Mouse (Mus musculus): ENCODE data around the gene Olfr676. TPM values are rescaled to one million over a fixed set of nuclear protein-coding genes. Genes with fewer than 3 reads are reported as not detected.
"Not testable (repeated sequence)": the region's sequence is repeated elsewhere in the genome, so short reads cannot be mapped to it uniquely, and the experiment has no call there.

The Olfr676 gene
- not detected in 2 replicates for polyA plus RNA-seq (2016; fragmentation: Nextera tagmentation; extraction: Ambion mirVana)

GRCm38 (mm10) chr7:105032398-105032797 lies at the start of gene Olfr676:
Gene Olfr676 (plus strand): TSS chr7:105032698.
- no peak within 1 kb of the TSS for H3K27ac ChIP-seq
- no peaks in the 10 kb centered on the region for H3K9me3 ChIP-seq (replicated peaks)
- H3K4me1 ChIP-seq = no peaks in the 10 kb centered on the region
- H3K36me3 ChIP-seq = no peaks in the 10 kb centered on the region
- DNase-seq (ENCODE audit: low spot score) = no peak
- H3K4me3 ChIP-seq = no peak within 1 kb of the TSS
- no peaks in the 10 kb centered on the region for H3K27me3 ChIP-seq (ENCODE audit: low read depth, poor library complexity, severe bottlenecking)

- no peak within 1 kb of the TSS for H3K4me3 ChIP-seq
- H3K27ac ChIP-seq = no peak within 1 kb of the TSS
- H3K4me1 ChIP-seq = no peaks in the 10 kb centered on the region
- H3K9me3 ChIP-seq (replicated peaks) = no peaks in the 10 kb centered on the region
- no peak for DNase-seq (ENCODE audit: low spot score)
- H3K36me3 ChIP-seq = no peaks in the 10 kb centered on the region
- H3K27me3 ChIP-seq (ENCODE audit: low read depth, poor library complexity, severe bottlenecking) = no peaks in the 10 kb centered on the region
These were observed 30.6 kb upstream of the Olfr676 start, which contains the start of gene Olfr672 for GRCm38 (mm10) chr7:105001929-105002328. Gene Olfr672 (minus strand): TSS chr7:105002029.

- no peaks in the 10 kb centered on the region for H3K36me3 ChIP-seq
- H3K27ac ChIP-seq = no peak overlapping the region
- H3K9me3 ChIP-seq (replicated peaks) = no peaks in the 10 kb centered on the region
- H3K4me1 ChIP-seq = no peaks in the 10 kb centered on the region
- WGBS = 80% methylated on average over 1 of the region's 1 CpGs
- no peak overlapping the region for H3K4me3 ChIP-seq
- no peaks in the 10 kb centered on the region for H3K27me3 ChIP-seq (ENCODE audit: low read depth, poor library complexity, severe bottlenecking)
- DNase-seq (ENCODE audit: low spot score) = no peak
These were observed 10.0 kb upstream of the Olfr676 start for GRCm38 (mm10) chr7:105022530-105022929.

GRCm38 (mm10) chr7:105028360-105028759 lies 4.1 kb upstream of the Olfr676 start, which contains the start of gene Olfr675:
Gene Olfr675 (minus strand): TSS chr7:105028460.
- DNase-seq (ENCODE audit: low spot score) = no peak

GRCm38 (mm10) chr7:105033836-105034235 lies 1.3 kb downstream of the Olfr676 start:
- not testable (repeated sequence) for H3K4me1 ChIP-seq

More at GRCm38 (mm10) chr7:105028360-105028759, 4.1 kb upstream of the Olfr676 start, which contains the start of gene Olfr675:
- 81% methylated on average over 1 of the region's 1 CpGs for WGBS
- Histone ChIP-seq H3K36me3 (no peaks in the 10 kb centered on the region), H3K4me3 (no peak within 1 kb of the TSS), H3K27me3 (ENCODE audit: low read depth, poor library complexity, severe bottlenecking) (no peaks in the 10 kb centered on the region), H3K9me3 (replicated peaks) (no peaks in the 10 kb centered on the region), H3K27ac (no peak within 1 kb of the TSS), H3K4me1 (no peaks in the 10 kb centered on the region)

GRCm38 (mm10) chr7:105058951-105059350 lies 26.5 kb downstream of the Olfr676 start:
- Histone ChIP-seq H3K27me3 (ENCODE audit: low read depth, poor library complexity, severe bottlenecking) (no peaks in the 10 kb centered on the region), H3K36me3 (no peaks in the 10 kb centered on the region), H3K4me1 (no peaks in the 10 kb centered on the region), H3K9me3 (replicated peaks) (no peaks in the 10 kb centered on the region), H3K27ac (no peak overlapping the region), H3K4me3 (no peak overlapping the region)
- no peak for DNase-seq (ENCODE audit: low spot score)

More at GRCm38 (mm10) chr7:105033836-105034235, 1.3 kb downstream of the Olfr676 start:
- not testable (repeated sequence) for DNase-seq (ENCODE audit: low spot score); H3K27ac ChIP-seq; H3K9me3 ChIP-seq (replicated peaks); H3K36me3 ChIP-seq; H3K27me3 ChIP-seq (ENCODE audit: low read depth, poor library complexity, severe bottlenecking); H3K4me3 ChIP-seq
- 63% methylated on average over 5 of the region's 5 CpGs for WGBS

- Histone ChIP-seq H3K36me3 (no peaks in the 10 kb centered on the region), H3K27ac (no peak within 1 kb of the TSS), H3K4me3 (no peak within 1 kb of the TSS), H3K27me3 (ENCODE audit: low read depth, poor library complexity, severe bottlenecking) (no peaks in the 10 kb centered on the region), H3K4me1 (no peaks in the 10 kb centered on the region), H3K9me3 (replicated peaks) (no peaks in the 10 kb centered on the region)
- DNase-seq (ENCODE audit: low spot score) = no peak
- 92% methylated on average over 1 of the region's 1 CpGs for WGBS
These were observed 31.7 kb downstream of the Olfr676 start, which contains the start of gene Olfr678 for GRCm38 (mm10) chr7:105064175-105064574. Gene Olfr678 (plus strand): TSS chr7:105064475.

- no peak for DNase-seq (ENCODE audit: low spot score)
- Histone ChIP-seq H3K4me1 (no peaks in the 10 kb centered on the region), H3K27me3 (ENCODE audit: low read depth, poor library complexity, severe bottlenecking) (no peaks in the 10 kb centered on the region), H3K27ac (no peak within 1 kb of the TSS), H3K36me3 (no peaks in the 10 kb centered on the region), H3K9me3 (replicated peaks) (no peaks in the 10 kb centered on the region), H3K4me3 (no peak within 1 kb of the TSS)
- 67% methylated on average over 1 of the region's 1 CpGs for WGBS
These were observed 48.4 kb downstream of the Olfr676 start, which contains the start of gene Olfr679 for GRCm38 (mm10) chr7:105080905-105081304. Gene Olfr679 (plus strand): TSS chr7:105081205.

Other genes with a start within 250 kb of the Olfr676 start
- not detected in 2 replicates for gene Usp17lb, start 190.1 kb upstream of the Olfr676 start, polyA plus RNA-seq (2016; fragmentation: Nextera tagmentation; extraction: Ambion mirVana)
- gene Usp17la, start 175.7 kb upstream of the Olfr676 start, polyA plus RNA-seq (2016; fragmentation: Nextera tagmentation; extraction: Ambion mirVana) = not detected in 2 replicates
- gene Olfr665, start 154.7 kb upstream of the Olfr676 start, polyA plus RNA-seq (2016; fragmentation: Nextera tagmentation; extraction: Ambion mirVana) = not detected in 2 replicates
- gene Olfr666, start 136.7 kb upstream of the Olfr676 start, polyA plus RNA-seq (2016; fragmentation: Nextera tagmentation; extraction: Ambion mirVana) = not detected in 2 replicates
- not detected in 2 replicates for gene Olfr667, start 111.2 kb upstream of the Olfr676 start, polyA plus RNA-seq (2016; fragmentation: Nextera tagmentation; extraction: Ambion mirVana)
- not detected in 2 replicates for gene Olfr668, start 104.6 kb upstream of the Olfr676 start, polyA plus RNA-seq (2016; fragmentation: Nextera tagmentation; extraction: Ambion mirVana)
- not detected in 2 replicates for gene Olfr669, start 98.5 kb upstream of the Olfr676 start, polyA plus RNA-seq (2016; fragmentation: Nextera tagmentation; extraction: Ambion mirVana)
- not detected in 2 replicates for gene Olfr670, start 70.1 kb upstream of the Olfr676 start, polyA plus RNA-seq (2016; fragmentation: Nextera tagmentation; extraction: Ambion mirVana)
- not detected in 2 replicates for gene Olfr671, start 53.6 kb upstream of the Olfr676 start, polyA plus RNA-seq (2016; fragmentation: Nextera tagmentation; extraction: Ambion mirVana)
- not detected in 2 replicates for gene Olfr672, start 30.7 kb upstream of the Olfr676 start, polyA plus RNA-seq (2016; fragmentation: Nextera tagmentation; extraction: Ambion mirVana)
- gene Olfr675, start 4.2 kb upstream of the Olfr676 start, polyA plus RNA-seq (2016; fragmentation: Nextera tagmentation; extraction: Ambion mirVana) = not detected in 2 replicates
- not detected in 2 replicates for gene Olfr677, start 18.7 kb downstream of the Olfr676 start, polyA plus RNA-seq (2016; fragmentation: Nextera tagmentation; extraction: Ambion mirVana)
- not detected in 2 replicates for gene Olfr678, start 31.8 kb downstream of the Olfr676 start, polyA plus RNA-seq (2016; fragmentation: Nextera tagmentation; extraction: Ambion mirVana)
- not detected in 2 replicates for gene Olfr679, start 48.5 kb downstream of the Olfr676 start, polyA plus RNA-seq (2016; fragmentation: Nextera tagmentation; extraction: Ambion mirVana)
- gene Olfr680-ps1, start 60.1 kb downstream of the Olfr676 start, polyA plus RNA-seq (2016; fragmentation: Nextera tagmentation; extraction: Ambion mirVana) = not detected in 2 replicates
- gene Olfr681, start 84.1 kb downstream of the Olfr676 start, polyA plus RNA-seq (2016; fragmentation: Nextera tagmentation; extraction: Ambion mirVana) = not detected in 2 replicates
- gene Olfr683, start 114.3 kb downstream of the Olfr676 start, polyA plus RNA-seq (2016; fragmentation: Nextera tagmentation; extraction: Ambion mirVana) = not detected in 2 replicates
- not detected in 2 replicates for gene Olfr684, start 131.0 kb downstream of the Olfr676 start, polyA plus RNA-seq (2016; fragmentation: Nextera tagmentation; extraction: Ambion mirVana)
- not detected in 2 replicates for gene Olfr685, start 153.3 kb downstream of the Olfr676 start, polyA plus RNA-seq (2016; fragmentation: Nextera tagmentation; extraction: Ambion mirVana)
- gene Olfr686, start 174.8 kb downstream of the Olfr676 start, polyA plus RNA-seq (2016; fragmentation: Nextera tagmentation; extraction: Ambion mirVana) = not detected in 2 replicates

Measured in limb, embryonic 10.5 days (tissue).